Mouse (Mus musculus) heart, postnatal 36 days (tissue): ENCODE measurements around the gene Napsa. TPM values are rescaled to one million over a fixed set of nuclear protein-coding genes. Genes with fewer than 3 reads are reported as not detected.

Experiments
- DNase-seq, 2 experiments: peaks; one replicate each; pipeline ENCODE4 v3.0.0; 2021 to 2022
- intact Hi-C: fragments of 180-260 bp; cut with DNase I; formaldehyde crosslinking; loops from one replicate; pipeline ENCODE4 v1.15.1; 2025
- total RNA-seq, 2 experiments: library from RNA; stranded (reverse); gene quantifications; 2 replicates each; pipeline ENCODE4 v1.2.3; 2021

Gene Napsa
- total RNA-seq, 2 experiments from 2014 or later = 0.43 to 0.78 TPM

GRCm38 (mm10) chr7:44563284-44563683, 8.9 kb upstream of the Napsa start:
- intact Hi-C loops = loop anchor here (10.0 kb wide), 1 partner anchor 142 kb away; the partner anchor contains the start of gene Izumo2
- no peak for DNase-seq

GRCm38 (mm10) chr7:44564486-44564885, 7.7 kb upstream of the Napsa start:
- no peak for DNase-seq
- intact Hi-C loops = loop anchor here (10.0 kb wide), 1 partner anchor 140 kb away; the partner anchor contains the start of gene Izumo2

- intact Hi-C loops = loop anchor here (10.0 kb wide), 1 partner anchor 139 kb away; the partner anchor contains the start of gene Izumo2
- DNase-seq = no peak
Measured at GRCm38 (mm10) chr7:44565414-44565813, 6.8 kb upstream of the Napsa start.

- intact Hi-C loops = loop anchor here (10.0 kb wide), 1 partner anchor 136 kb away; the partner anchor contains the start of gene Izumo2
- no peak for DNase-seq
Measured at GRCm38 (mm10) chr7:44568803-44569202, 3.4 kb upstream of the Napsa start.

- intact Hi-C loops = no loop called here
- no peak for DNase-seq
Measured at GRCm38 (mm10) chr7:44570989-44571388, 1.2 kb upstream of the Napsa start.

- DNase-seq = no peak
- intact Hi-C loops = no loop called here
Measured at GRCm38 (mm10) chr7:44571811-44572210, 369 bp upstream of the Napsa start.

- no peak for DNase-seq
- intact Hi-C loops = no loop called here
Measured at GRCm38 (mm10) chr7:44572956-44573484, 840 bp downstream of the Napsa start.

- intact Hi-C loops = no loop called here
- DNase-seq = no peak
Measured at GRCm38 (mm10) chr7:44576333-44576844, 4.2 kb downstream of the Napsa start.

GRCm38 (mm10) chr7:44581637-44582036, 9.5 kb downstream of the Napsa start:
- no peak for DNase-seq
- intact Hi-C loops = no loop called here

- DNase-seq = no peak
- intact Hi-C loops = no loop called here
Measured at GRCm38 (mm10) chr7:44582709-44583108, 10.5 kb downstream of the Napsa start.

GRCm38 (mm10) chr7:44583146-44583545, 11.0 kb downstream of the Napsa start:
- intact Hi-C loops = no loop called here
- DNase-seq = no peak

- DNase-seq = no peak
- intact Hi-C loops = no loop called here
Measured at GRCm38 (mm10) chr7:44584265-44584804, 12.2 kb downstream of the Napsa start.

- intact Hi-C loops = no loop called here
- no peak for DNase-seq
Measured at GRCm38 (mm10) chr7:44584921-44585320, 12.7 kb downstream of the Napsa start.

- no peak for DNase-seq
- intact Hi-C loops = no loop called here
Measured at GRCm38 (mm10) chr7:44585606-44586005, 13.4 kb downstream of the Napsa start.

- DNase-seq = no peak
- intact Hi-C loops = no loop called here
Measured at GRCm38 (mm10) chr7:44586518-44586917, 14.3 kb downstream of the Napsa start.

- DNase-seq = peak in 1 of 2 experiments; percentile 7
Measured at GRCm38 (mm10) chr7:44586930-44587329, 14.8 kb downstream of the Napsa start.

GRCm38 (mm10) chr7:44587676-44588075, 15.5 kb downstream of the Napsa start:
- DNase-seq = no peak
- intact Hi-C loops = no loop called here

More at GRCm38 (mm10) chr7:44586930-44587329, 14.8 kb downstream of the Napsa start:
- intact Hi-C loops = no loop called here

- DNase-seq = no peak
- intact Hi-C loops = no loop called here
Measured at GRCm38 (mm10) chr7:44588338-44588737, 16.2 kb downstream of the Napsa start.

- intact Hi-C loops = no loop called here
- peak; percentile 51 to 58 for DNase-seq
Measured at GRCm38 (mm10) chr7:44589149-44589548, 17.0 kb downstream of the Napsa start.

- no peak for DNase-seq
- intact Hi-C loops = no loop called here
Measured at GRCm38 (mm10) chr7:44589946-44590345, 17.8 kb downstream of the Napsa start.

- DNase-seq = peak; percentile 54 to 65
- intact Hi-C loops = no loop called here
Measured at GRCm38 (mm10) chr7:44590402-44591347, 18.5 kb downstream of the Napsa start, which contains the start of gene Kcnc3. Gene Kcnc3 (plus strand): TSS chr7:44590664.
